Mouse (Mus musculus) kidney, adult 2 months (tissue): ENCODE measurements around the gene Nbeal2.

Source experiments
- CTCF ChIP-seq: fragments of 200-500 bp; conservative IDR thresholded peaks from 2 replicates; pipeline ENCODE4 v1.5.1; 2011; ENCODE audit warnings: low read depth, mild to moderate bottlenecking, control low read depth, low read length, moderate library complexity, mixed read lengths; ENCODE audit not compliant: insufficient read depth, insufficient read length
- POLR2A ChIP-seq: fragments of 200-500 bp; IDR thresholded peaks from one replicate; pipeline ENCODE4 v1.6.1; 2011; ENCODE audit warnings: low read depth, low read length, control low read depth

- TF ChIP-seq CTCF (no peak), POLR2A (no peak)
These were observed 42.5 kb downstream of the Nbeal2 start for GRCm38 (mm10) chr9:110611471-110611870.
